Mouse (Mus musculus) ES-E14 (cell line): ENCODE results near the gene Pacsin1.

ENCODE experiments used
- CHD2 ChIP-seq: IDR thresholded peaks from 2 replicates; pipeline ENCODE4 v1.6.1; 2014; ENCODE audit warnings: mild to moderate bottlenecking, low read depth, low read length, inconsistent platforms
- HCFC1 ChIP-seq: IDR thresholded peaks from 2 replicates; pipeline ENCODE4 v1.6.1; 2012; ENCODE audit warnings: low read length, inconsistent platforms, borderline replicate concordance; ENCODE audit not compliant: insufficient read depth
- MAFK ChIP-seq: IDR thresholded peaks from 2 replicates; pipeline ENCODE4 v1.6.1; 2014; ENCODE audit warnings: mild to moderate bottlenecking, low read depth, low read length, inconsistent platforms; ENCODE audit not compliant: insufficient read depth
- ZC3H11A ChIP-seq: IDR thresholded peaks from 2 replicates; pipeline ENCODE4 v1.6.1; 2012; ENCODE audit warnings: low read depth, mild to moderate bottlenecking, inconsistent platforms, low read length, borderline replicate concordance
- ZNF384 ChIP-seq: IDR thresholded peaks from 2 replicates; pipeline ENCODE4 v1.6.1; 2012; ENCODE audit warnings: low read depth, low read length, inconsistent platforms

DNA sequence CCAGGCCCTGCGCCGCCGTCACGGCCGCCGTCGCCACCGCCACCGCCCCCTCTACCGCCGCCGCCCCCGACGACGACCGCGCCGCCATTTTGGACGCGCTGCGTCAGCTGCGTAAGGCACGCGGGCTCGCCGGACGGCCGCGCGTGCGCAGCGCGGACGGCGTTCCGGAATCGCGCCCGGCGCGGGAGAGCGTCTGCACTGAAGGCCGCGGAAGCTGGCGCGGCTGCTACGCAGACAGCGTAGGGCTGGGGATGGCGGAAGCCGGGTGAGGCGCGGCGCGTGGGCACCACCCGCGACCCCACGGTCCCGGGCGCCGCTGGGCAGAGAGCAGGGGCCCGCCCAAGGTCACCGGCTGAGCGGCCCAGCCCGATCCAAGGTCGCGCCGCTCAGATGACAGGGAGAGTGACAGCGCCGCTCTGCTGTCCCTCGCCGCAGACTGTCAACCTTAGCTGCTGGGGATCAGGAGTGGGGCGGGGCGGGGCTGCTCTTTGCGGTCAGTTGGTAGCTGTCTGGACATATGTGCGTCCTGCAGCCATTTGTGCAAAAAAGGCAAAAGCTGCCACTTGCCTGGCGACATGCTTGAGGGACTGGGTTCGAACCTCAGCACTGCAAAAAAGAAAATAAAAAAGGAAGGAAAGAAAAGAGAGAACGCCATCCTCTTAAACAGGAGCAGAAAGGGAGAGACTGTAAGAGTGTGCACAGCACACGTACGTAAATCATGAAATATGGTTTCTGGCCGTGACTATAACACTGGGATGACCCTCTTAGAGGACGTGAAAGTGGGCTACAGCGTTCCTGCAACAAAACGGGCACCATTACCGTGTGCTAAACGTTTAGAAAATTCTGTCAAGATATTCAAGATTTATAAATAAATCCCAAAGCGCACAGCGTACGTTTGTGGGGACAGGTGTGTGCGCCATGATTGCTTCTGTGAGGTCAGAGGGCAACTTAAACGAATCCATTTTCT, 31.7 kb upstream of the Pacsin1 start, which contains the start of gene Nudt3:
- TF ChIP-seq MAFK (no peak), CHD2 (no peak), HCFC1 (no peak), ZC3H11A (no peak), ZNF384 (no peak)
